Mouse (Mus musculus) urinary bladder, postnatal 4 days (tissue): ENCODE measurements around the gene Rnf111.

ENCODE experiments used
- DNase-seq, 2 experiments: peaks; one replicate each; pipeline ENCODE4 v3.0.0; 2021 to 2022; ENCODE audit warnings: low spot score in 2 of 2

Rnf111 gene

DNA sequence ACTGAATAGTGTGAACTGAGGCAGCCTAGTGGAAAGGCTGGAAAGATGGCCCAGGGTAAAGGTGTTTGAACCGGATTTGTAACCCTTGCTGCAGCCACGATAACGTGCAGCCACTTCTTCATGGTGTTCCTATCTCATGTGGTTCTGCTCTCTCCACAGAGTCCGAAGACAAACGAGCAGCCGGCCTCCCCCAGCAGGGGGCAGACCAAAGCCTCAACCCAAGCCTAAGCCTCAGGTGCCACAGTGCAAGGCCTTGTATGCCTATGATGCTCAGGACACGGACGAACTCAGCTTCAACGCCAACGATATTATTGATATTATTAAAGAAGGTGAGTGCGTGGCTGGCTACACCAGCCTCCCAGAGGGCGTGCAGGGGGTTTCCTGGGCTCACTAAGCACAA, 107.9 kb downstream of the Rnf111 start:
- no peak for DNase-seq

DNA sequence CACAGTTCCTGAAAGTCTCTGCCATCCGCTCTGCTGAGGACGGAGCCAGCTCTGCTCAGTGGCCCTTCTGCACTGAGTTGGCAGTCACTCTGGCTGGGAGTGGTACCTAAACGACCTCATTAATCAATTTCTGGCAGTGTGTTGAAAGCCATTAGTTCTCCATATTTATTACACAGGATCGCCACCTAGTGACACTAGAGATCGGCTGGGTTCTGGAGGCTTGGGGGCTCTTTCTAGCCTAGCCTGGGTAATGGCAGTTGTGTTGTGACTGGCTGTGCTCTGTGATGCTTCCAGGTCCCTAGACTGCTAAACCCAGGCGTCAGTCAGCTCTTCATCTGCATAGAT, 111.0 kb downstream of the Rnf111 start:
- no peak for DNase-seq

DNA sequence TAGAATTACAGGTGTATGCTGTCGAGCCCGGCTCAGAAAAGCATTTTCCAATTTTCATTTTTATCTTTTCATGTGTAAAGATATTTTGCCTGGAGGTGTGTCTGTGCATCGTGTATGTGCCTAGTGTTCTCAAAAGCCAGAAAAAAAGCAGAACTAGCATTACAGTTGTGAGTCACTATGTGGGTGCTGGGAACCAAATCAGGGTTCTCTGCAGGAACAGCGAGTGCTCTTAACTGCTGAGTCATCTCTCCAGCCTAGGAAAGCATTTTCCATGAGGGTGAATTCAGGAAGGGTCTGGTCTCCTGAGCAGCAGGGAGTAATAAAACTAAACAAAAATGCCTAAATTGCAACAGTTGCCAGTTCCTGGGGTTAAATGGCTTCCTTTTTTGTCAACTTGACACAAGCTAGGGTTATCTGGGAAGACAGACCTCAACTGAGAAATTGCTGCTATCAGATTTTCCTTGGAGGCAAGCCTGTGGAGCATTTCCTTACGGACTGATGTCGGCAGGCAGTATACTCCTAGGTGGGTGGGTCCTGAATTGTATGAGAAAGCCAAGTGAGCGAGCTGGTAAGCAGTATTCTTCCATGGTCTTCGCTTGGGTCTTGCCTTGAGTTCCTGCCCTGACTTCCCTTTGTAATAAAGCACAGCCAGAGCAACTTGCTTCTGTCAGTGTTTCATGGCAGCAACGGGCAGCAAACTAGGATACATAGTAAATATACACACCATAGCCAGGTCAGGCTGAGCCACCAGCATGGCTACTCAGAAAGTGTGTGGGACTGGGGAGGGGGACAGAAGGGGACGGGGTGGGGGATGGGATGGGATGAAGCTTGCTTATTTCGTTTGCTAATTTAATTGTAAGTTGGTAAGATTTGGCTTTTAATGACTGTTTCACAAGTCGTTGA, 111.6 kb downstream of the Rnf111 start:
- no peak for DNase-seq

DNA sequence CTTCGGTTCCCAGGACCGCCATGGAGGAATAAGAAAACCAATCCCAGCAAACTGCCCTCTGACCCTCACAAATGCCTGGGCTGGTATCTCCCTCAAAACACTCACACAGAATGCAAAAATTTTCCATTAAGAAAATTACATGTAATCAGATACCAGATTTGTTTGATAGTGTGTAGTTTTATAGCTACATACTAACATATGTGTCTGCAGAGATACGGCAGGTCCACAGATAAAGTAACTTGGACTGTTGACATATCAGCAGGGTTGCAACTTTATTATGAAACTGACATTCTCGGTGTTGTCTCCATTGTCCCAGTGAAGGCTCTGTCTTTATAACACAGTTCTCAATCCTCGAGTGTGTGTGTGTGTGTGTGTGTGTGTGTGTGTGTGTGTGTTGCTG, 112.5 kb downstream of the Rnf111 start:
- DNase-seq = no peak

DNA sequence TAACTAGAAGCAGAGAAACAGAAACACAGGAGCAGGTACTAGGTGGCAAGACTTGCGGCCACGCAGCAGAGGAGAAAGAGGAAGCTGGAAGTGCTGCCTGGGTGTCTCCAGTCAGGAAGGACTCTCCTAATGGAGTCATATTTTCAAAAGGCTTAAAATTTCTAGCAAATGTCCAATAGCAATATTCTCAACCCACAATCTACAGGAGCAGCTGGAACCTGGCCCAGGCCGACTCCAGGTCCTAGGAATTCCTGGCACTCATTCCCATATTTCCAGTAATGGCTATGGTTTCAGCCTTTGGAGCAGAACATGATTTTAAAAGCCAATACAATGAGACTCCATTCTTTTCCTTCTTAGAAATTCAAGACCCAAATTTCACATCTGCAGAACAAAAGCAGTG, 114.0 kb downstream of the Rnf111 start:
- DNase-seq = no peak

DNA sequence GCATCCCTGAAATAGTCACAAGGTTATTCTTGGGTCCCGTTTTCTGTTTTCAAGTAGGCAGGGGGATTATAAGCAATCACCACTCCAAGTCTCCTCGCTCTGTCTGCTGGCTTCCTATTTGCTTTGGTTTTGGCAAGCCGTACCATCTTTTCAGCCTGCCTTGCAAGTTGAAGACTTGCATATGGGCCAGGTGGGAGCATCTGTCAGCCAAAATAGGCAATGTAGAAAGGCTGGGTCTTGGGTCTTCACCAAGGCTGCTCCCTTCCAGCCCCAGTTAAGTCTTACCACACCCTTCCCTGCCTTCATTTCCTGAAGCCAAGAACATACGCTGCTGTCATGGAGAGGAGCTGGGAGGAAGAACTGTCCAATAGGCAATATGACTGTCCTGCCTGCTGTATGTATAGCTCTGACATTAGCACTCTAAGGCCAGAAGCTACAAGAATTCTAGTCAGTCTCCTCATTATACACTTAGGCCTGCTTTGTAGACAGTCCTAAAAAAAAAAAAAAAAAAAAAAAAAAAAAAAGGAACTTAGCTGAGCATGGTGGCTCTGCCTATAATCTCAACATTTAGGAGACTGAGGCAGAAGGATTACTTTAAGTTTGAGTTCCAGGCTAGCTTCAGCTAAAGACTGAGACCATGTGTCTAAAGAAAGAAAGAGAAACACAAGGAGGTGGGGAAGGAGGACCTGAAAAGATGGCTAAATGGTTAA, 116.0 kb downstream of the Rnf111 start:
- DNase-seq = no peak

DNA sequence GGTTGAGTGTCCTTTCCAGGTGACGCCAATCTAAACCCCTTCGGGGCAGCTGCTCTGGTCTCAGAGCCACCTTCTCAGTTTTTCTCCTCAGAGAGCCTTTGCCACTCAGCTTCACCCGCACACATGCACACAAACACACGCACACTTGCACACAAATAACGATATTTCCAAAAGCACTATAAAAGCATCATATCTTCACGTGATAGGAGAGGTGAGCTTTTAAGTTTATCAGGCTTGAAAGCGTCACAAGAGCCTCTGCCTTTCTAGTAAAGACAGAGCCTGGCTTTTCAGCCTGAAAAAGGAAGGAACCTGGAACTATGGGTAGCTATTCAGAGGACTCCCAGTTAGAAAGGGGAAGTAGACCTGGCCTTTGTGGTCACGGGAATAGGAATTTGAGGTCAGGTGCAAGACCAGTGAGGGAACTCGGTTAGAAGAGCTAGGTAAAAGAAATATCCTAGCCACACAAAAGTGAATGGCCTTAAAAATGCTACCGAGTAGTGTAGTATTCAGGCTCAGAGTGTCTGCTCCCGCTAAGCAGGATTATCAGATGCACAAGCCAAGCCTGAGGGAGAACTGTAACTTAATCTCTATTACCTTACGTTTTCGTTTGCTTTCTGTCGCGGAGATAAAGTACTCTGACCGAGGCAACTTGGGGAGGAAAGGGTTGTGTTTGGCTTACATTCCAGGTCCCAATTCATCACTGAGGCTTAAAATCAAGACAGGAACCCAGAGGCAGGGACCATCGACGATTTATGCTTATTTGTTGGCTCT, 118.4 kb downstream of the Rnf111 start:
- DNase-seq = no peak

DNA sequence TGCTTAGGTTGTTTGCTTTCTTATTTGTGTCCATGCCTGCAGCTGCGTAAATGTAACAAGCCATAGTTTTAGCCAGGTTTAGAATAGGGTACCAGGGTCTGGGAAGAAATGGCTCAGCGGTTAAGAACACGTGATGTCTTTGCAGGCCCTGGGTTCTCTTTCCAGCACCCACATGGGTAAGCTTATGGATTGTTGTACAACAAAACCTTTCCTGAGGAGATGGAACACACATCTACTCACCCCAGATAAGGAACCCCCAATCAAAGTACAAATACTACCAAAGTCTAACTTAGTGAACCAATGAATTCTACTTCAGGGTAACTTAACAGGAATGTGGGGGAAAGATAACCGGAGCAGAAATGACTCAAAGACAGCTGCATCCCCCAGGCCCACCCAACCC, 119.0 kb downstream of the Rnf111 start:
- no peak for DNase-seq

DNA sequence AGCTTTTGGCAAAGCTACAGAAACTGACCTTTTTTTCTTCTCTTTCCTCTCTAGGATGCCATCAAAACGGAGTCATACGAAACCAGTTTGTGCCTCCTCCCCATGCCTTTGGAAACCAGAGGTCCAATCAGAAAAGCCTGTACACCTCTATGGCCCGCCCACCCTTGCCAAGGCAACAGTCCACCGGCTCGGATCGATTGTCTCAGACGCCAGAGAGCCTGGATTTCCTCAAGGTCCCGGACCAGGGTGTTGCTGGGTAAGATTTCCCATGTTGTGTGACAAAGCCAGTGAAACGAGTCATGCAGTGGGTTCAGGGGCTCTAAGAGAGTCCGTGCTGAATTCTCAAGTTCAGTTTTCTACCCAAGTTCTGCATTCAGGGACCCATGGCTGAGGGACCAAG, 119.8 kb downstream of the Rnf111 start:
- no peak for DNase-seq

DNA sequence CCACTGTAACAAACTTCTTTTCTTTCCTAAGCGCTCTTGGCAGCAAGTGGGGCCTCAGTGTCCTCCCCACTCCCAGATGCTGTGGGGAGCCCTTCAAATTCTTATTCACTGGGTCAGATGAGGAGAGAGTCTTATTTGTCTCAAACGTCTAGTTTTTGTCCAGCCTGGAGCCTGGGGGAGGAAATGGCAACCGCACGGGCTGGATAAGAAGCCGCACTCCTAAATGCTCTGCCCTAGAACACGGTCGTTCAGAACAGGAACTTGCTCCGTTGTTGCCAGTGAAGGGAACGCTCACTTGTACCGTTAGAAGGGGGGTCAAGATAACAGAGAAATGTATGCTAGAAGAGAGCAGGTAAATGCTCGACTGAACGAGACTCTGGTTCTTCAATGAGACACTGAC, 121.4 kb downstream of the Rnf111 start:
- no peak for DNase-seq

DNA sequence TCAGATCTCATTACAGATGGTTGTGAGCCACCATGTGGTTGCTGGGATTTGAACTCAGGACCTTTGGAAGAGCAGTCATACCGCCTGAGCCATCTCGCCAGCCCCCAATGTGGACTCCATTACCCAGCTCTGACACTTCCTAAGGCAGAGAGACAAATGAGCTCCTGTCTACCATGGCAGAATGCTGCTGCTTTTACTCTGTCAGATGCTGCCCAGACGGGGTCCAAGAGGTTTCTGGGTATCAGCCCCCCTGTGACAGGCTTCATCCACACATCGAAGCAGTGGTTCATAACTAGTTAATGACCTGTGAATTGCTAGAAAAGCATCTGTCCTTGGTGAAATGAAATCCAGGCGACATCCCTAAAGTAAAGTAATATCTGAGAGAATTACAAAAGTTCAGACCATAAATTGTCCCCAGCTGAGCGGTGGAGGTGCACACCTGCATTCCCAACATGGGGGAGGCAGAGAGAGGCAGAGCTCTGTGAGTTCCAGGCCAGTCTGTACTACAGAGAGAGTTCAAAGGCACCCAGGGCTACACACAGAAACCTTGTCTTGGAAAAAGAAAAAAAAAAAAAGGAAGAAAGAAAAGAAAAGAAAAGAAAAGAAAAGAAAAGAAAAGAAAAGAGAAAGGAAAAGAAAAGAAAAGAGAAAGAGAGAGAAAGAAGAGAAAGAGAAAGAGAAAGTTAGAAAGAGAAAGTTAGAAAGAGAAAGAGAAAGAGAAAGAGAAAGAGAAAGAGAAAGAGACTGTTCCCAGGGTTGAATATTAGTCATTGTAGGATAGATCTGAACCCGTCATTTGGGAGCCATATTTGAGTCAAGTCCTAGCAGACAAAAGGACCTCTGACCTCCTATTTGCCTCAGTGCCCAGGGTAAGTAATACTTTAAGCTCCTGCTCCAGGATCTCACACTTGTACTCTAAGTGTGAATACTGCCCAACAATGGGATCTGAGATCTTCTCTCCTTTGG, 123.7 kb downstream of the Rnf111 start:
- no peak for DNase-seq
